Mouse (Mus musculus) layer of hippocampus, postnatal 36 days (tissue): ENCODE data around the gene En1. TPM values are rescaled to one million over a fixed set of nuclear protein-coding genes. Genes with fewer than 3 reads are reported as not detected.

ENCODE experiments used
- DNase-seq, 2 experiments: peaks; one replicate each; pipeline ENCODE4 v3.0.0; 2022
- total RNA-seq, 2 experiments: library from RNA; stranded (reverse); gene quantifications; 2 replicates each; pipeline ENCODE4 v1.2.3; 2021

En1 gene
- not detected for total RNA-seq

GRCm38 (mm10) chr1:120602031-120602730 is at the start of gene En1:
TSS of gene En1 (plus strand) at chr1:120602418.
- no peak for DNase-seq

- DNase-seq, result no peak
These were observed 45.0 kb upstream of the En1 start for GRCm38 (mm10) chr1:120556926-120557846.

GRCm38 (mm10) chr1:120558341-120559285 is 43.6 kb upstream of the En1 start:
- DNase-seq, result no peak

- no peak for DNase-seq
These were observed 42.3 kb upstream of the En1 start for GRCm38 (mm10) chr1:120559911-120560310.

GRCm38 (mm10) chr1:120581306-120581705 is 20.9 kb upstream of the En1 start:
- DNase-seq, result no peak

GRCm38 (mm10) chr1:120585481-120585880 is 16.7 kb upstream of the En1 start:
- DNase-seq, result no peak

GRCm38 (mm10) chr1:120586500-120587110 is 15.6 kb upstream of the En1 start:
- peak in 1 of 2 experiments; percentile 62 for DNase-seq

GRCm38 (mm10) chr1:120587431-120587830 is 14.8 kb upstream of the En1 start:
- no peak for DNase-seq

GRCm38 (mm10) chr1:120587960-120588359 is 14.3 kb upstream of the En1 start:
- DNase-seq, result no peak

GRCm38 (mm10) chr1:120588362-120589027 is 13.7 kb upstream of the En1 start:
- no peak for DNase-seq

- DNase-seq, result no peak
These were observed 8.8 kb upstream of the En1 start for GRCm38 (mm10) chr1:120593236-120593919.

- no peak for DNase-seq
These were observed 7.6 kb upstream of the En1 start for GRCm38 (mm10) chr1:120594603-120595002.

- DNase-seq, result no peak
These were observed 6.6 kb upstream of the En1 start for GRCm38 (mm10) chr1:120595471-120596240.

GRCm38 (mm10) chr1:120596319-120596718 is 5.9 kb upstream of the En1 start:
- no peak for DNase-seq

- DNase-seq, result no peak
These were observed 5.4 kb upstream of the En1 start for GRCm38 (mm10) chr1:120596784-120597183.

- no peak for DNase-seq
These were observed 4.9 kb upstream of the En1 start for GRCm38 (mm10) chr1:120597271-120597670.

GRCm38 (mm10) chr1:120598196-120598940 is 3.9 kb upstream of the En1 start:
- DNase-seq, result no peak

GRCm38 (mm10) chr1:120599321-120600148 is 2.7 kb upstream of the En1 start:
- no peak for DNase-seq

GRCm38 (mm10) chr1:120600149-120600445 is 2.1 kb upstream of the En1 start:
- no peak for DNase-seq
